Mouse (Mus musculus) heart, adult 2 months (tissue): ENCODE results near the gene Polr3b. TPM values are rescaled to one million over a fixed set of nuclear protein-coding genes. Genes with fewer than 3 reads are reported as not detected.

Experiments used
- DNase-seq, 2 experiments: peaks; one replicate each; pipeline ENCODE4 v3.0.0; 2021
- H3K27ac ChIP-seq: fragments of 200-600 bp; 2 replicates; pipeline ENCODE4 v1.8.1; 2022
- H3K27me3 ChIP-seq: fragments of 200-500 bp; 2 replicates; pipeline ENCODE4 v1.6.1; 2012; ENCODE audit warnings: mild to moderate bottlenecking, low read length, inconsistent platforms, mixed read lengths; ENCODE audit not compliant: control insufficient read depth, insufficient read depth
- H3K36me3 ChIP-seq: fragments of 200-500 bp; 2 replicates; pipeline ENCODE4 v1.6.1; 2012; ENCODE audit warnings: low read length, inconsistent platforms; ENCODE audit not compliant: control insufficient read depth, insufficient read depth
- H3K4me1 ChIP-seq: fragments of 200-500 bp; 2 replicates; pipeline ENCODE4 v1.6.1; 2011; ENCODE audit warnings: low read length; ENCODE audit not compliant: control insufficient read depth, insufficient read depth
- H3K4me3 ChIP-seq: fragments of 200-600 bp; 2 replicates; pipeline ENCODE4 v1.8.1; 2022
- H3K79me2 ChIP-seq: fragments of 200-500 bp; replicated peaks from 2 replicates; pipeline ENCODE4 v1.6.1; 2012; ENCODE audit warnings: mild to moderate bottlenecking, inconsistent platforms, low read length, moderate library complexity, mixed read lengths; ENCODE audit not compliant: control insufficient read depth, insufficient read depth
- H3K9ac ChIP-seq: fragments of 200-500 bp; 2 replicates; pipeline ENCODE4 v1.6.1; 2012; ENCODE audit warnings: low read depth, mild to moderate bottlenecking, control low read depth, inconsistent platforms, low read length, mixed read lengths
- CTCF ChIP-seq: fragments of 200-600 bp; IDR thresholded peaks from 2 replicates; pipeline ENCODE4 v1.8.1; 2022; ENCODE audit warnings: antibody characterized with exemption, mild to moderate bottlenecking, moderate library complexity
- EP300 ChIP-seq: fragments of 200-500 bp; IDR thresholded peaks from 2 replicates; pipeline ENCODE4 v1.6.1; 2011; ENCODE audit warnings: low read depth, low read length, control low read depth; ENCODE audit not compliant: insufficient read depth
- POLR2A ChIP-seq: fragments of 200-500 bp; IDR thresholded peaks from 2 replicates; pipeline ENCODE4 v1.6.1; 2011; ENCODE audit warnings: mild to moderate bottlenecking, low read depth, low read length, control low read depth; ENCODE audit not compliant: insufficient read depth
- WGBS: fragments of 180-500 bp; shearing (Covaris S2); methylation state at CpG from one replicate; pipeline ENCODE4 v1.1.7; 2018; 5-methylcytosine and 5-hydroxymethylcytosine counted together
- intact Hi-C: fragments of 180-260 bp; cut with DNase I; formaldehyde crosslinking; loops from one replicate; pipeline ENCODE4 v1.15.1; 2025
- polyA plus RNA-seq: library from polyadenylated mRNA; depleted of rRNA; stranded (reverse); fragments of >200 nt; gene quantifications from 2 replicates; pipeline ENCODE4 v1.2.3, GENCODE M21; 2012
- total RNA-seq, 2 experiments: library from RNA; stranded (reverse); gene quantifications; 2 replicates each; pipeline ENCODE4 v1.2.3; 2021

Polr3b gene
- total and polyA plus RNA-seq, 3 experiments: 3.0 to 10.9 (median 8.9) TPM

- TF ChIP-seq CTCF: no peak
- TF ChIP-seq POLR2A: no peak
- no peak for DNase-seq
- no peaks in the 10 kb centered on the region for H3K79me2 ChIP-seq
- no peaks in the 10 kb centered on the region for H3K27me3 ChIP-seq
- no peaks in the 10 kb centered on the region for H3K36me3 ChIP-seq
- H3K4me1 ChIP-seq: no peaks in the 10 kb centered on the region
- WGBS: 92% methylated on average over 7 of the region's 7 CpGs
- H3K27ac ChIP-seq: no peak overlapping the region
- no peak overlapping the region for H3K4me3 ChIP-seq
- H3K9ac ChIP-seq: no peak overlapping the region
- intact Hi-C loops: no loop called here
Measured at GRCm38 (mm10) chr10:84715639-84716038, 93.5 kb downstream of the Polr3b start.

GRCm38 (mm10) chr10:84716581-84716980, 94.5 kb downstream of the Polr3b start:
- no peak for DNase-seq
- Histone ChIP-seq H3K27me3 (no peaks in the 10 kb centered on the region), H3K9ac (no peak overlapping the region), H3K79me2 (no peaks in the 10 kb centered on the region), H3K4me1 (no peaks in the 10 kb centered on the region), H3K36me3 (no peaks in the 10 kb centered on the region), H3K4me3 (no peak overlapping the region), H3K27ac (no peak overlapping the region)
- no peak for TF ChIP-seq CTCF
- no peak for TF ChIP-seq POLR2A
- no peak for TF ChIP-seq EP300
- 95% methylated on average over 7 of the region's 7 CpGs for WGBS
- intact Hi-C loops: no loop called here

- Histone ChIP-seq H3K27ac (no peak overlapping the region), H3K27me3 (no peaks in the 10 kb centered on the region), H3K4me3 (no peak overlapping the region), H3K4me1 (no peaks in the 10 kb centered on the region), H3K36me3 (no peaks in the 10 kb centered on the region), H3K79me2 (no peaks in the 10 kb centered on the region), H3K9ac (no peak overlapping the region)
- intact Hi-C loops: no loop called here
- WGBS: 93% methylated on average over 12 of the region's 12 CpGs
- TF ChIP-seq POLR2A (no peak), CTCF (no peak)
- DNase-seq: no peak
Measured at GRCm38 (mm10) chr10:84722711-84723110, 100.6 kb downstream of the Polr3b start.

- no peak for DNase-seq
- Histone ChIP-seq H3K27me3 (no peaks in the 10 kb centered on the region), H3K79me2 (no peaks in the 10 kb centered on the region), H3K4me1 (no peaks in the 10 kb centered on the region), H3K4me3 (no peak overlapping the region), H3K36me3 (no peaks in the 10 kb centered on the region), H3K27ac (no peak overlapping the region), H3K9ac (no peak overlapping the region)
- no peak for TF ChIP-seq CTCF
- no peak for TF ChIP-seq POLR2A
- no peak for TF ChIP-seq EP300
- whole genome bisulfite sequencing: 87% methylated on average over 12 of the region's 12 CpGs
- intact Hi-C loops: no loop called here
Measured at GRCm38 (mm10) chr10:84727005-84727404, 104.9 kb downstream of the Polr3b start.

GRCm38 (mm10) chr10:84727760-84728159, 105.7 kb downstream of the Polr3b start:
- H3K36me3 ChIP-seq: no peaks in the 10 kb centered on the region
- 91% methylated on average over 4 of the region's 4 CpGs for WGBS
- TF ChIP-seq EP300 (no peak), POLR2A (no peak), CTCF (no peak)
- intact Hi-C loops: no loop called here
- no peaks in the 10 kb centered on the region for H3K27me3 ChIP-seq
- H3K4me1 ChIP-seq: no peaks in the 10 kb centered on the region
- H3K4me3 ChIP-seq: no peak overlapping the region
- no peak overlapping the region for H3K27ac ChIP-seq
- no peak overlapping the region for H3K9ac ChIP-seq
- DNase-seq: no peak
- no peaks in the 10 kb centered on the region for H3K79me2 ChIP-seq

GRCm38 (mm10) chr10:84730078-84730477, 108.0 kb downstream of the Polr3b start:
- intact Hi-C loops: no loop called here
- Histone ChIP-seq H3K4me3 (no peak overlapping the region), H3K4me1 (no peaks in the 10 kb centered on the region), H3K36me3 (no peaks in the 10 kb centered on the region), H3K9ac (no peak overlapping the region), H3K27ac (no peak overlapping the region), H3K79me2 (no peaks in the 10 kb centered on the region), H3K27me3 (no peaks in the 10 kb centered on the region)
- DNase-seq: no peak
- TF ChIP-seq CTCF (peak; percentile 53), EP300 (no peak)
- WGBS: 81% methylated on average over 3 of the region's 3 CpGs
